Mouse (Mus musculus) midbrain, embryonic 16.5 days (tissue): ENCODE data around the gene Ldb2. TPM values are rescaled to one million over a fixed set of nuclear protein-coding genes. Genes with fewer than 3 reads are reported as not detected.

ENCODE experiments used
- ATAC-seq: fragments of 200-750 bp; cut with Nextera tagmentation; 2 replicates; pipeline ENCODE4 v1.8.0; 2017; ENCODE audit warnings: moderate TSS enrichment
- H3K27ac ChIP-seq: fragments of 300-500 bp; sonication (generic); 2 replicates; pipeline ENCODE4 v1.5.1; 2014; ENCODE audit warnings: mild to moderate bottlenecking, low read length, mixed read lengths
- H3K27me3 ChIP-seq: fragments of 300-500 bp; sonication (generic); 2 replicates; pipeline ENCODE4 v1.6.1; 2014; ENCODE audit warnings: low read depth, low read length, mixed read lengths; ENCODE audit not compliant: control insufficient read depth, insufficient read depth
- H3K36me3 ChIP-seq: fragments of 300-500 bp; sonication (generic); 2 replicates; pipeline ENCODE4 v1.6.1; 2014; ENCODE audit warnings: mild to moderate bottlenecking, low read length, moderate library complexity, mixed read lengths; ENCODE audit not compliant: control insufficient read depth, insufficient read depth
- H3K4me1 ChIP-seq: fragments of 300-500 bp; sonication (generic); 2 replicates; pipeline ENCODE4 v1.6.1; 2014; ENCODE audit warnings: mild to moderate bottlenecking, low read length, mixed read lengths; ENCODE audit not compliant: control insufficient read depth, insufficient read depth
- H3K4me2 ChIP-seq: fragments of 300-500 bp; sonication (generic); 2 replicates; pipeline ENCODE4 v1.6.1; 2014; ENCODE audit warnings: mild to moderate bottlenecking, low read length, mixed read lengths
- H3K4me3 ChIP-seq: fragments of 300-500 bp; sonication (generic); 2 replicates; pipeline ENCODE4 v1.5.1; 2014; ENCODE audit warnings: low read depth, mild to moderate bottlenecking, low read length, moderate library complexity, mixed read lengths
- H3K9ac ChIP-seq: fragments of 300-500 bp; sonication (generic); 2 replicates; pipeline ENCODE4 v1.6.1; 2014; ENCODE audit warnings: low read depth, low read length, mixed read lengths
- H3K9me3 ChIP-seq: fragments of 300-500 bp; sonication (generic); replicated peaks from 2 replicates; pipeline ENCODE4 v1.6.1; 2014; ENCODE audit warnings: mild to moderate bottlenecking, low read length, mixed read lengths; ENCODE audit not compliant: control insufficient read depth, poor library complexity, severe bottlenecking
- WGBS: fragments of 180-500 bp; shearing (Covaris S2); extraction: QIAGEN DNeasy Blood & Tissue Kit; methylation state at CpG from one replicate; pipeline ENCODE4 v1.1.7; 2014; 5-methylcytosine and 5-hydroxymethylcytosine counted together
- polyA plus RNA-seq: library from polyadenylated mRNA; unstranded; fragments of >200 nt; fragmentation: Nextera tagmentation; extraction: Ambion mirVana; gene quantifications from 2 replicates; pipeline ENCODE4 v1.2.1, GENCODE M21; 2015

Ldb2 gene
- polyA plus RNA-seq, 1 experiment from 2014 or later: 89.2 TPM

DNA sequence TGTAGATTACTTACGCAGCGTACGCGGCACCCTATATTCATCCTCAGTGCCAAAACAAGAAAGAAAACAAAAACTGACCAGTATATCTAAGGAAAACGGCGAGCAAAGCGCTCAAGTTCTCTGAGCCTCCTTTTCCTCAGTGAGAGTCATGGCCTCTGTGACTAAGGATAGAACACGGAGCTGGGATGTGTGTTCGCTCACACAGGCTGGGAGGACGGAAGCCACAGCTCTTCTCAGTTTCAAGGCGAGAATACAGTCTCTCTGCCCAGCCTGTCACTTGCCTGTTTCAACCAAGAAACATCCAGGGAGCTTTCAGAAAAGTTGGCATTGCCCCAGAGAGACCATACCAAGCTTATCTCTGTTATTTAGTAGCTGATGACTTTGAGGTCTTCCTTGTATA, 71.5 kb downstream of the Ldb2 start:
- H3K9ac ChIP-seq: no peak overlapping the region
- no peaks in the 10 kb centered on the region for H3K9me3 ChIP-seq
- H3K27me3 ChIP-seq: no peaks in the 10 kb centered on the region
- no peaks in the 10 kb centered on the region for H3K36me3 ChIP-seq
- H3K4me3 ChIP-seq: no peak overlapping the region
- H3K27ac ChIP-seq: no peak overlapping the region
- no peak overlapping the region for H3K4me2 ChIP-seq
- WGBS: 91% methylated on average over 11 of the region's 11 CpGs
- no peak for ATAC-seq
- peaks cover 16% of the 10 kb centered on the region for H3K4me1 ChIP-seq

DNA sequence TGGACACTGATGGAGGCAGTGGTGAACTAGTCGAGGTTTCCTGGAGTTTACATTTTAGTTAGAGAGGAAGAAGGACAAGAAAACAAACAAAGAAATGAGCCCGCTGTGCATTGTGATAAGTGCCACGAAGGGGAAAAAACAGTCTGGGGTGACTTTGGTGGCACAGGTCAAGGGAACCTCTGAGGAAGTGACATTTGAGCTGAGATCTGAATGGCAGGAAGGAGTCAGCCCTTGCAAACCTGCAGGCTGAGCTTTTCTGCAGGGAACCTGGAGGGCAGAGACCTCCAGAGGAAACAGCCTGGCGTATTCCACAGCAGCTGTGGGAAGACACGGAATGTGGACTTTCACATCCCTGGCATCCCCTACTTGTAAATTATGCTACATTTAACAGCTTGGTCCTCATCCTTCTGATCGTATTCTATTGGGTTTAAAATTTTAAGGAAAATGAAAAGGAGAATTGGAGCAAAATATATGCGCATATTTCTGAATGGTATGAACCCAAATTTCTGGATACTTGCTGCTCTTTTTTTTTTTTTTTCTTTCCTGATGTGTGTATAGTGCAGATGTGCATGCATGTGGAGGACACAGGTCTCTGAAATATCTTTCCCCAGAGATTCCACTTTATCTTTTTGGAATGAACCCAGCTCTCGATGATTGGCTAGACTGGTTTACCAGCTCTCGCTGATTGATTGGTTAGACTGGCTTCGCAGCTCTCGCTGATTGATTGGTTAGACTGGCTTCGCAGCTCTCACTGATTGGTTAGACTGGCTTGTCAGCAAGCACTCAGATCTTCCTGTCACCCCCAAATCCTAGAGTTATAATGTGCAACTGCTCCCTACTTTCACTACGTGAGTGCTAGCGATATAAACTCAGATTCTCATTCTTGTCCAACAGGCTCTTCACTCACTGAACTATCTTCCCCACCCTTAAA, 72.7 kb downstream of the Ldb2 start:
- H3K9ac ChIP-seq: 0 out of 2 replicates have a peak overlapping the region, but pooled peaks have one; percentile 34
- peak; percentile 66 for ATAC-seq

GRCm38 (mm10) chr5:44725501-44725900, 74.0 kb downstream of the Ldb2 start:
- ATAC-seq: no peak
- H3K4me3 ChIP-seq: no peak overlapping the region
- H3K9me3 ChIP-seq: no peaks in the 10 kb centered on the region
- 96% methylated on average over 2 of the region's 2 CpGs for WGBS
- H3K27ac ChIP-seq: no peak overlapping the region
- H3K4me2 ChIP-seq: no peak overlapping the region
- no peak overlapping the region for H3K9ac ChIP-seq
- H3K4me1 ChIP-seq: peaks cover 20% of the 10 kb centered on the region
- no peaks in the 10 kb centered on the region for H3K27me3 ChIP-seq
- no peaks in the 10 kb centered on the region for H3K36me3 ChIP-seq

More for the DNA sequence above, 72.7 kb downstream of the Ldb2 start:
- Histone ChIP-seq H3K4me1 (peaks cover 20% of the 10 kb centered on the region), H3K27ac (peak overlapping the region; percentile 78), H3K4me3 (no peak overlapping the region), H3K4me2 (no peak overlapping the region), H3K9me3 (no peaks in the 10 kb centered on the region), H3K27me3 (no peaks in the 10 kb centered on the region), H3K36me3 (no peaks in the 10 kb centered on the region)
- WGBS: 62% methylated on average over 14 of the region's 14 CpGs

- Histone ChIP-seq H3K9me3 (no peaks in the 10 kb centered on the region), H3K9ac (no peak overlapping the region), H3K27me3 (no peaks in the 10 kb centered on the region), H3K4me3 (no peak overlapping the region), H3K4me1 (peaks cover 6% of the 10 kb centered on the region; the same call in 1 of the 2 replicates), H3K27ac (no peak overlapping the region), H3K4me2 (no peak overlapping the region), H3K36me3 (no peaks in the 10 kb centered on the region)
- no peak for ATAC-seq
- 77% methylated on average over 1 of the region's 1 CpGs for WGBS
These were observed 79.6 kb downstream of the Ldb2 start for GRCm38 (mm10) chr5:44719872-44720271.

GRCm38 (mm10) chr5:44714508-44714907, 85.0 kb downstream of the Ldb2 start:
- H3K9ac ChIP-seq: no peak overlapping the region
- no peaks in the 10 kb centered on the region for H3K9me3 ChIP-seq
- H3K4me2 ChIP-seq: no peak overlapping the region
- no peaks in the 10 kb centered on the region for H3K36me3 ChIP-seq
- WGBS: 44% methylated on average over 4 of the region's 4 CpGs
- no peak overlapping the region for H3K27ac ChIP-seq
- H3K4me3 ChIP-seq: no peak overlapping the region
- ATAC-seq: no peak
- H3K27me3 ChIP-seq: no peaks in the 10 kb centered on the region
- peaks cover 22% of the 10 kb centered on the region for H3K4me1 ChIP-seq

DNA sequence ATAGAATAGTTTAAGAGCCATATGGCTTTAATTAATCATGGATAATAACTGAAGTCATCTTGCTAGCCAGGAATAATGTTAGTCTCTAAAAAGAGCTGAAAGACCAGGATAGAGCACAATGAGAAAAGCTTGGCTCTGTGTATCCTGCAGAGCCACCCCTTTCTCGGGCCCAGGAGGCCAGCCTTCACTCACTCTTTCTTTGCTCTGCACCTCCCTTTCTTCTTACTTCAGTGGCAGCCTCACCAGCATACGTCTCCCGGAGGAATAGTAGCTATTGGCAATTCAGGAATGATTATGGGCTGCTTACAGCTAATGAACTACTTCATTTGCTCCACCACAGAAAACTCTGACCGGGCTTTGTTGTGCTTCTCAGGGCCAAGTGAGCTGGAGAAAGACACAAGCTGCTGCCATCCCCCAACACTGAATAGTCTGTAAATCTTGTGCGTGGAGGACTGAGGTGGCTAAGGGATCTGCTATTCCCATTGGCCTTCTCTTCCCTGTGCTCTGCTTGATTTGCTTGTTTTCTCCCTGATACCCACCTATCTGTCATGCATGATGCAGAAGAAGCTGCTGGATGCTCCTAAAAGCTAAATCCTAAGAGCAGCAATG, 86.2 kb downstream of the Ldb2 start:
- H3K4me2 ChIP-seq: no peak overlapping the region
- peak overlapping the region; percentile 65 for H3K27ac ChIP-seq
- no peaks in the 10 kb centered on the region for H3K36me3 ChIP-seq
- H3K9me3 ChIP-seq: no peaks in the 10 kb centered on the region
- WGBS: 4% methylated on average over 5 of the region's 5 CpGs
- H3K9ac ChIP-seq: no peak overlapping the region
- no peaks in the 10 kb centered on the region for H3K27me3 ChIP-seq
- peak; percentile 66 for ATAC-seq
- H3K4me3 ChIP-seq: no peak overlapping the region
- peaks cover 22% of the 10 kb centered on the region for H3K4me1 ChIP-seq

DNA sequence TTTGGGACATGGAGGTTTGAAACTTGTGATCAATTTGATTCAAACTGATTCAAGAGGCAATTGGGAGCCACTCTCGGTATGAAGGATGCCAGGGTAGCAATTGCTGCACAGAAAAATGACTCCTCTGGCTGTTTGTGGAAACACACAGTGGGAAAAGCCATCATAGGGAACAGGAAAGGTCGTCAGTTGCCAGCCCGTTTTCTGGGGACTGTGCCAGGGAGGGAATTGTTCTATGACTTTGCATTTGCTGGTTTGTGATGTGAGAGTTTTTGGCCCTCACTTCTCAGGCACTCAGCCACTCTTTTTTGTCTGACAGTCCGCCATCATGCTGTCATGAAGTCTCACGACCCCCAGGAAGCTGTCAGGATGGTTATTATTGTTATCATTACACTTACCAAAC, 88.3 kb downstream of the Ldb2 start:
- H3K4me1 ChIP-seq: peaks cover 33% of the 10 kb centered on the region
- WGBS: 60% methylated on average over 5 of the region's 5 CpGs
- H3K9me3 ChIP-seq: no peaks in the 10 kb centered on the region
- no peak overlapping the region; the same call in 1 of the 2 replicates for H3K27ac ChIP-seq
- H3K9ac ChIP-seq: no peak overlapping the region
- no peaks in the 10 kb centered on the region for H3K27me3 ChIP-seq
- no peaks in the 10 kb centered on the region for H3K36me3 ChIP-seq
- no peak for ATAC-seq
- H3K4me3 ChIP-seq: no peak overlapping the region
- no peak overlapping the region for H3K4me2 ChIP-seq

GRCm38 (mm10) chr5:44710132-44710871, 89.2 kb downstream of the Ldb2 start:
- Histone ChIP-seq H3K4me3 (no peak overlapping the region), H3K36me3 (no peaks in the 10 kb centered on the region), H3K9me3 (no peaks in the 10 kb centered on the region), H3K27ac (no peak overlapping the region), H3K4me2 (no peak overlapping the region), H3K9ac (no peak overlapping the region), H3K4me1 (peaks cover 33% of the 10 kb centered on the region), H3K27me3 (no peaks in the 10 kb centered on the region)
- WGBS: 62% methylated on average over 4 of the region's 4 CpGs
- no peak for ATAC-seq
